Mouse (Mus musculus) kidney, adult 11 months (tissue): ENCODE measurements around the gene Col2a1.

Experiments used
- DNase-seq: peaks from one replicate; pipeline ENCODE4 v3.0.0; 2022

The Col2a1 gene

GRCm38 (mm10) chr15:98002113-98002990 is 2.1 kb downstream of the Col2a1 start:
- DNase-seq, result no peak

- peak; percentile 19 for DNase-seq
These were observed 3.0 kb downstream of the Col2a1 start for GRCm38 (mm10) chr15:98001321-98002112.

GRCm38 (mm10) chr15:97999991-98000390 is 4.5 kb downstream of the Col2a1 start:
- DNase-seq, result no peak

- no peak for DNase-seq
These were observed 4.9 kb downstream of the Col2a1 start for GRCm38 (mm10) chr15:97999546-97999945.

GRCm38 (mm10) chr15:97996716-97997256 is 7.7 kb downstream of the Col2a1 start:
- DNase-seq, result no peak

- peak; percentile 86 for DNase-seq
These were observed 11.7 kb downstream of the Col2a1 start for GRCm38 (mm10) chr15:97992712-97993286.

- DNase-seq, result no peak
These were observed 12.3 kb downstream of the Col2a1 start for GRCm38 (mm10) chr15:97992027-97992711.

- no peak for DNase-seq
These were observed 13.1 kb downstream of the Col2a1 start for GRCm38 (mm10) chr15:97991285-97991895.

- no peak for DNase-seq
These were observed 13.8 kb downstream of the Col2a1 start for GRCm38 (mm10) chr15:97990721-97991120.

- no peak for DNase-seq
These were observed 14.4 kb downstream of the Col2a1 start for GRCm38 (mm10) chr15:97990124-97990523.

GRCm38 (mm10) chr15:97989544-97989943 is 15.0 kb downstream of the Col2a1 start:
- DNase-seq, result no peak

GRCm38 (mm10) chr15:97981560-97981959 is 22.9 kb downstream of the Col2a1 start:
- no peak for DNase-seq

GRCm38 (mm10) chr15:97973248-97974005 is 31.1 kb downstream of the Col2a1 start:
- no peak for DNase-seq

- DNase-seq, result no peak
These were observed 31.9 kb downstream of the Col2a1 start for GRCm38 (mm10) chr15:97972580-97972979.

GRCm38 (mm10) chr15:97970299-97970698 is 34.2 kb downstream of the Col2a1 start:
- no peak for DNase-seq

GRCm38 (mm10) chr15:97965311-97966045 is 39.0 kb downstream of the Col2a1 start:
- no peak for DNase-seq

- no peak for DNase-seq
These were observed 39.7 kb downstream of the Col2a1 start for GRCm38 (mm10) chr15:97964836-97965187.

- DNase-seq, result peak; percentile 86
These were observed 40.3 kb downstream of the Col2a1 start, which contains the start of gene Tmem106c for GRCm38 (mm10) chr15:97963989-97964835. Gene Tmem106c (plus strand): TSS chr15:97964200.

- DNase-seq, result no peak
These were observed 41.0 kb downstream of the Col2a1 start for GRCm38 (mm10) chr15:97963329-97963988.
